Mouse (Mus musculus) adrenal gland, postnatal 36 days (tissue): ENCODE data around the gene Zfp51. TPM values are rescaled to one million over a fixed set of nuclear protein-coding genes. Genes with fewer than 3 reads are reported as not detected.
"Not testable (repeated sequence)": the region's sequence is repeated elsewhere in the genome, so short reads cannot be mapped to it uniquely, and the experiment has no call there.

Source experiments
- DNase-seq, 2 experiments: peaks; one replicate each; pipeline ENCODE4 v3.0.0; 2021; ENCODE audit warnings: mixed read lengths in 1 of 2
- long read RNA-seq, 2 experiments: library from polyadenylated mRNA; stranded (forward); transcript quantifications; one replicate each; pipeline ENCODE4 v2.0.0; 2021; ENCODE audit warnings: borderline sequencing depth in 2 of 2
- total RNA-seq, 2 experiments: library from RNA; stranded (reverse); gene quantifications; 2 replicates each; pipeline ENCODE4 v1.2.3; 2021

Zfp51 gene
- total RNA-seq: 1 to 10 TPM; 7.3 TPM
- long read RNA-seq, experiment 1, partial matches to known transcripts: 0 of 3 reads
- long read RNA-seq, experiment 1, other reads (novel, unspliced or antisense): 1 of 3 reads
- long read RNA-seq, experiment 2, partial matches to known transcripts: 0 of 4 reads
- long read RNA-seq, experiment 2, other reads (novel, unspliced or antisense): 1 of 4 reads

GRCm38 (mm10) chr17:21450138-21450704 lies at the start of gene Zfp51:
Zfp51 (plus strand) TSS chr17:21450374.
- peak; percentile 94 to 95 for DNase-seq

DNA sequence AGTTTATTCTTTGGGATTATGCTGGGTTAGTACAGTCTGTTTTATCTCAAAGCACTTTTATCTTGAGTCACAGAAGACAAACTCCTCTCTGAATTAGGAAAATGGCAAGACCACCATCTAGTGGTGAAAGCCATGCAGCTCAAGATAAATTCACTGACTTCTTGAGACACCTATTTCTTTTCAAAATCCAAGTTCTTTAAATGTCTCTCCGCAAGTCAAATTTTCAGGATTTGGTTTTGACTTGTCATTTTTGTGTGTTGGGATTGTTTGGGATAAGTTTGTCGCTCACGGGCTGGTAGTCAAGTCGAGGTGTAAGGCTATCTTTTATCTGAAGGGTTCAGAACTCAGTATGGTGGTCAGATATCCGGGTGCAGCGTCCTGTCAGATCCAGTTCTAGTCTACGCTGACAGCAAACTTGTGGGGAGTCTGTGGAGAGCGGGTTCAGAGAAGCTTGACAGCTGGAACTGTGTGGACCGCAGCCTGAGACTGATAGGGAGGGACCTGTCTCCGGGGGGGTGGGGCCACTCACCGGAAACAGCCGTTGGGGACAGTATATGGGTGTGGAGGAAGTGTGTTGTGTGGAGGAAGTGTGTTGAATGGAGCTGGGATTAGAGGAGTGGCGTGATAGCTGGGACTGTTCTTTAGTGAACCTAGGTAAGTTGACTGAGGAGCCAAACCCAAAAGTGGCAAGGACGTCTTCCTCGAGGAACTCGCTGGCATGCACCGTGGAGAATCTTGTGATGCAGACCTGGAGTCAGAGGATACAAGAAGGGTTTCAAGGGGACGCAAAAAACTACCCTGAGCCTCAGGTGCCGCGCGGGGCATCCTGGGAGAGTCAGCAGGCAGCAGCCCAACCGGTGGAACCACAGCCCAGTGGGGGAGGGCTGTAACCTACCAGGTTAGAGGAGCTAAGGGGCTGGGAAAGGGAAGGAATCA lies 27.2 kb upstream of the Zfp51 start, which contains the start of gene Zfp54:
Zfp54 (plus strand) TSS at position 564 of the 936 bp plus-strand sequence.
- DNase-seq: peak; percentile 81 to 89

- DNase-seq: not testable (repeated sequence)
These were observed 11.3 kb upstream of the Zfp51 start for GRCm38 (mm10) chr17:21438806-21439400.

DNA sequence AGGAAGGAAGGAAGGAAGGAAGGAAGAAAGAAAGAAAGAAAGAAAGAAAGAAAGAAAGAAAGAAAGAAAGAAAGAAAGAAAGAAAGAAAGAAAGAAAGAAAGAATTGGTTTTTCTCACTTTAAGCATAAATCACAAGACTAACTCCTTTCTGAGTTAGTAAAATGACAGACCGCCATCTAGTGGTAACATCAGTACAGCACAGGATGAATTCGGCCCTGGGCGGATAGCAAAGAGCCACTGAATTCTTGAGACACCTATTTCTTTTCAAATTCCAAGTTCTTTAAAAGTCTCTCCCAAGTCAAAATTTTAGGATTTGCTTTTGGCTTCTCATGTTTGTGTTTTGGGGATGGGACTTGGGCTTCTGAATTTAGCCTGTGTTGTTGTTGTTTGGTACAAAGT lies 505 bp upstream of the Zfp51 start:
- DNase-seq: peak; percentile 63 to 70

DNA sequence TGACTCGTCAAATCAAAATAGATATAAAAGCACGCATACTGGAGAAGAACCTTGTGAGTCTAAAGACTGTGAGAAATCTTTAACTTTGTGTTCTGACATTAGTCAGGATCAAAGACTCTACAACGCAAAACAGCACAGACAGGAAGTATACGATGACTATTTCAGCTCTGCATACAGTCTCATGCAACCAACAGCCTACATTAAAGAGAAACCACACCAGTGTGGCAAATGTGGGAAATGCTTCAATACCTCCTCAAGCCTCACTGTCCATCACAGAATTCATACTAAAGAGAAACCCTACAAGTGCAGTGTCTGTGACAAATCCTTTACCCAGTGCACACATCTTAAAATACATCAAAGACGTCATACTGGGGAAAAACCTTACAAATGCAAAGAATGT lies 13.4 kb downstream of the Zfp51 start:
- DNase-seq: no peak

DNA sequence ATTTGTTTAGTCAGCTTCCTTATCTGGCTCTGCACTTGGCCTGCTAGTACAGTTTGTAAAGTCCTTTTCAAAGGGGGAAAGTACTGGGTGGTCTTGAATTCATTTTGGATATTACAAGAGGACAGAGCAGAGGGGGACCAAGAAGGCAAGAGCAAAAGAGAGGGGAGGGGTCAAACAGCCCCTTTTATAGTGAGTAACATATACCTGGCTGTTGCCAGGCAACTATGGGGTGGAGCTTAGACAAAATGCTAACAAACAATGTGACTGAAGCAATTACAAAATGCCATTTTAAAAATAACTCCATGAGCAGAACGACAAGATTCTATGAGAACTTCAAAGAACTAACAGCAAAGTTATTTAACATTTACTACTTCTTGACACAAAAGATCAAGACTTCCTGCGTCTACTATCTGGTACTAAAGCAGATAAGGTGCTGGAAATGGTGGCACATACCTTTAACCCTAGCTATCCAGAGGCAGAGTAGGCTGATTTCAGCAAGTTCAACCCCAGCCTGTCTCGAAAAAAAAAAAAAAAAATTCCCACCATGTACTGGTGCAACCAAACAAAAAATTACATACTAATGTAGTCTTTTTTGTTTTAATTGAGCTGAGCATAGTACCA lies 22.0 kb downstream of the Zfp51 start:
- DNase-seq: no peak

- DNase-seq: no peak
These were observed 22.6 kb downstream of the Zfp51 start for GRCm38 (mm10) chr17:21472653-21473307.

- DNase-seq: no peak
These were observed 23.4 kb downstream of the Zfp51 start for GRCm38 (mm10) chr17:21473362-21474190.

DNA sequence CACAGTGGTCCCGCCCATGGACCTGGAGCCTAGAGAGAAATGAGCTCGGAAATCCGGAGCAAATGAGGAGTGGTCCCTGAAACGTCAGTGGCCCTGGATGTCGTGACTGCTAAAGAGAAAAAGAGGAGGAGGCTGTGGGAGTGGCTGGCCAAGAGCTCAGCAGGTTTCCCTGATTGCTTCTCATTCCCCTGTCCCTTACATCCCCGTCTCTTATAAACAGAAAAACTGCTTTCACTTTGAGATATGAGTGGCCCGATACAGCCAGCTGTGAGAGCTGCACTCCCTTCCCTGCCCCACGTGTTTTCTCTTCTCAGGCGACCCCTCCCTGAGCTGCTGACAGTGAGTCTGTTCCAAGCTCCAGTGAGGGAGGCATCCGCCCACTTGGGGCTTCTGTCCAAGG lies 24.6 kb downstream of the Zfp51 start:
- DNase-seq: not testable (repeated sequence)

- DNase-seq: not testable (repeated sequence)
These were observed 25.1 kb downstream of the Zfp51 start for GRCm38 (mm10) chr17:21475290-21475689.

DNA sequence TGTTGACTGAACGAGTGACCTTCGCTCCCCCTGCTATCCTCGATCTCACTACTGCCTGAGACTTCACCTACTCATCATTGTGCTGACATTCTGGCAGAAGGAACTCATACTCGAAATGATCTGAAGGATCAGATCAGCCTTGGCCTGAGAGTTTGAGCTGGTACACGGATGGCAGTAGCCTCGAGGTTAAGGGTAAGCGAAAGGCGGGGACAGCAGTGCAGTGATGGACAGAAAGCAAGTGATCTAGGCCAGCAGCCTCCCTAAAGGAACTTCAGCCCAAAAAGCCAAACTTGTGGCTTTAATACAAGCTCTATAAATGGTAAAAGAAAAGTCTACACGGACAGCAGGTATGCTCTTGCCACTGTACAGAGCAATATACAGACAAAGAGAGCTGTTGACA lies 26.2 kb downstream of the Zfp51 start:
- peak; percentile 12 to 41 for DNase-seq

GRCm38 (mm10) chr17:21478103-21478777 lies 28.1 kb downstream of the Zfp51 start:
- not testable (repeated sequence) for DNase-seq

DNA sequence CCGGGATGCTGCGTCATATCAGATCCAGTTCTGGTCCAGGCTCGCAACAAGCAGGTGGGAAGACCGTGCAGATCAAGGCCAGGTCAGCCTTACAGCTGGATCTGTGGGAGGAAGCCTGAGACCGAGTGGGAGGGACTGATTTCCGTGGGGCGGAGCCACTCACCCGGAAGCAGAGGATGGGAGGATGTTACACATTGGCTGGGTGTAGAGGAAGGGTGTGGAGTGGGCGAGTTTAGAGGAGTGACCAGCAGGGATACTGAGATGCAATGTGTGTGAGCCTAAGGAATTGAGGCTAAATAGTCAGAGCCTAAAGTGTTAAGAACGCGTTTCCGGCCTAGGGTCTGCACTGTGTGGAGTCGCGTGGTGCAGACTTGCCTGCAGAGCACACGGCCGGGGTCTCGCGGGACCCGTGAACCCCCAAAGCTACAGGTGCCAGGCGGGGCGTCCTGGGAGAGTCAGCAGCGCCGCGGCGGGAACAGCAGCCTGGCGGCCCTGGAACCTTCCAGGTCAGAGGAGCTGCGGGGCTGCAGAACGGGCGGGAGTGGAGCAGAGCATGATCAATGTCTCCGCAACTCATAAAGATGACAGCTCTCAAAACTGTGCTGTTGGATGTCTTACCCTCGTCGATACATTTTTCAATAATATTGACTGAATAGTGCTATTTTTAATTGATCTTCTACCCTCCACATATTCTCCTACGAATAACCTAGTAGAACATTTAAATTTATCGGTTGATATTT lies 38.8 kb downstream of the Zfp51 start, which contains the start of gene Zfp53:
Zfp53 (plus strand) TSS at position 239 of the 740 bp plus-strand sequence.
- DNase-seq: peak; percentile 90 to 91

GRCm38 (mm10) chr17:21489500-21490001 lies 39.4 kb downstream of the Zfp51 start:
- DNase-seq: no peak

GRCm38 (mm10) chr17:21501365-21501764 lies 51.2 kb downstream of the Zfp51 start:
- no peak for DNase-seq

GRCm38 (mm10) chr17:21504524-21504923 lies 54.4 kb downstream of the Zfp51 start:
- DNase-seq: no peak

DNA sequence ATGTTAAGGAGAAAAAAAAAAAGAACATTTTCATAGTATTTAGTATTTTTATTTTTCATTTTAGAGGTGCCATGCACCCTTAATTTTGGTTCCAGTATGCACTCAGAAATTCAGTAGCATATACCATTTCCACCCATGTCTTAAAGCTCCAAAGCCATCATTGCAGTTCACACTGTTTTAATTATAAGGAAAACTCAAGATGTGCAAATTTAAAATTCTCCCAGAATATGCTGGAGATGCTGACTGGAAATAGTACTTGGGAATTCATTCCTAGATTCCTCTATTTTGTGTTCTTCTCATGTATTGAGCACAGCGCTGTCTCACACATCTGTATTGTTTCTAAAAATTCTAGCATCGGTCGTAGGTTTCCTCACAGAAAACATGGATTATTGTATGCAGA lies 56.1 kb downstream of the Zfp51 start:
- no peak for DNase-seq

DNA sequence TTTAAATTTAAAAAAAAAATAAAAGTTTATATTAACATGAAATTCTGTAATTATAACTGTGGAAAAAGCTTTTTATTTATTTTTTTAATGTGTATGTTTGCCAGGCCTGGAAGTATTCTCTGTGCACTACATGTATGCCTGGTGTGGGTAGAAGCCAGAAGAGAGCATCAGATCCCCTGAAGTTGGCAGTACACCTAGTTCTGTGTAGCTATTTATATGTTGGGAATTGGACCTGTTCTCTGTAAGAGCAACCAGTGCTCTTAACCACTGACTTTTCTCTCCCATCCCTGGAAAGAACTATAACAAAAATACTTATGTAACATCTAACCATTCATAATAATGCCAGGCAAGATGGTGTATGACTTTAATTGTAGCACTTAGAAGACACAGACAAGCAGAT lies 59.6 kb downstream of the Zfp51 start:
- DNase-seq: no peak
